Mouse (Mus musculus): ENCODE measurements around the gene Mgp. TPM values are rescaled to one million over a fixed set of nuclear protein-coding genes. Genes with fewer than 3 reads are reported as not detected.

Gene Mgp
- polyA plus RNA-seq (2017; shearing (Covaris generic)) = not detected

DNA sequence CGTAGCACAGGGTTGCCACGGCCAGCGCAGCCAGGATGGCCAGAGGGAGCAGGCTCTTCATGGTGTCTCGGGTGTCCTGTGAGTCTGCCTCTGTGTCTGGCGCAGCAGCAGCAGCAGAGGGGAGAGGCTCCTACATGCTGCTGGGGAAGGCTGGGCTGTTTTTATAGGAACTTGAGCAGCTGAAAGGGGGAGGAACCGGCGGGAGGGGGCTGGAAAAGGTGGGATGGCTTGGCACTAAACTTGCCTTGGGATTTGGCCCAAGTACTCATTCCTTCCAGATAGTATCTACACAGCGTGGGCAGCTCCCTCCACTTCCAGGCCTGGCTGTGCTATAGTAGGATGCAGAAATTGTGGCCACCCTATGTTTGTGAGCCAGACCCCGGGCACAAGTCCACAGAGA lies at the start of gene Mgp:
TSS of gene Mgp (minus strand) at position 154 of the 400 bp plus-strand sequence.

DNA sequence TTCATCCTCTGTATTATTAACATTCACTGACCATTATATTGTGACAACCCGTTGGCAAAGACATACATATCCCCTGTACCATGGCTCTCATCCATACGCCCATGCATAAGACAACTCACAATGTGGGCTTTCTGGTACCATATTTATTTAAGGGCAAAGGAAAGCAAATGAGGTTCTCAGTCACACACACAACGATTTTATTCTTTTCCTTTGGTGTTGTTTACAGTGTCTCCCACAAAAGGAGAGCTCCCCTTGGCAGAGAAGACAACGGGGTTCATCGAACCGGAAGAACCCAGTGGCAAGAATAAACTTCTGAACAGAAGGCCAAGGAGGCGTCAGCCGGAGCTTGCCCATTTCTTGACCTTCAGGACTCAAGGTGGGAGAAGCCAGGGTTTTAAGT lies 47.9 kb upstream of the Mgp start, which contains the start of gene Pde6h:
TSS of gene Pde6h (plus strand) at position 301 of the 400 bp plus-strand sequence.

DNA sequence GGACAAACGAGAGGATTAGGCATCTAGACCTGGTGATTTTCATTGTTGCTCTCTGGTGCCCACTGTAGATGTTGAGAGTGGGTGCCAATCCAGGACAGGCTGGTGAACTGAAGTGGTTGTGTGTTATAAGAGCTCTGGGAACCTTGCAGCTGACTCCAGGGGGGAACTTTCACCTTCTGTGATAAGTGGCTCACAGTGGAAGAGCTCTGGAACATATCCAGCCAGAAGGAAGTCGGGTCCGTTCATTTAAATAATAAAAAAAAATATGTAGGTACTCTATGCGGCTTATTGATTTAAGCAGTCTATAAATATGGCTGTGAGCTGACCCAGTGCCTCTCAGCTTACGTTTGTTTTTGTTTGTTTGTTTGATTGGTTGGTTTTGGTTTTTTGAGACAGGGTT lies 46.5 kb upstream of the Mgp start, which contains the start of gene Erp27:
TSS of gene Erp27 (minus strand) at position 101 of the 400 bp plus-strand sequence.

DNA sequence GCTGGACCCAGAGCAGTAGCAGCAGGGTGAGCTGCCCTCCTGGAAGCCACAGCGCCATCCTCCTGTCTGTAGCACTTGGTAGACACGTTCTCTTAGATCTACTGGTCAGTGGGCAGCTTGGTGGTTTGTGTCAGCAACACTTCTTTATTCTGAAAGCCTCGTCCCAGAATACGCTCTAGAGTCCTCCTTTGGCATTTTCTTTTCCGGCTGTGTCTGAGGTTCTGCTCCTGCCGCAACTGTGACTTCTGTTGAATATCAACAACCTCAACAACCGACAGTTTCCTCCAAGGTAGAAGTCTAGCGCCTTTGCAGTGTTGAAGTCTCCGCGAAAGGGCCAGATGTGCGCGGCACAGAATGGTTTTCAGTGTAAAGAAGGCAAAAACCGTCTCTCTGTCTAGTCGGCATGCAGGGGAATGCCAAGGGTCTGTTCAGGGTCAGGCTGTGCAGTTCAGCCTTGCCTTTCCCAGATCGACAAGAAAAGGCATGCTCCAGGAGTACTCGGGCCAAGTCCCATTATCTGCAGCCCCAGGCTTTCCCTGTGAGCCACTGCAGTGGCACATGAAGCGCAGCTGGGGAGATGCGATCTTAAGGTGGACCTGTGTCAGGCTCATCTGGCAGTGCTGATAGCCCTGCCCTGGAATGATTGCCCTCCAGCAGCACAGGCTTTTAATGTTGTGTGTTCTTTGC lies 18.3 kb downstream of the Mgp start, which contains the start of gene Art4:
TSS of gene Art4 (minus strand) at position 548 of the 687 bp plus-strand sequence.

DNA sequence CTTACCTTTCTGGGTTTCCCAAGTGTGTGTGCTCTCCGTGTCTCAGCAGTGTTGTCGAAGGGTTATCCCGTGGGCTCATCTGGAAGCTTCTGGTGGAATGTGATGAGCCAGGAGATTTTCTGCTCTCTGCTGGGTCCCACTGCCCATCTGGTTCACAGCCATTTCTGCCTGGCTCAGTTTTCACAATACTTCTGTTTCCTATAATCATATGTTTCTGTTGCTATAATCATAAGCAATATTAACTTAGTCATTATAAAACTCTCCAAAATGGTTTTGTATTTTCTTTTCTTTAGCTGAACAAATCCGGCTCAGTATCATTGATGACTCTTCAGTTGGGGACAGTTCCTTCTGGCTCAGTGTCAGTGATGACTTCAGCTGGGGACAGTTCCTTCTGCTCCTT lies 40.3 kb downstream of the Mgp start, which contains the start of gene Smco3:
TSS of gene Smco3 (minus strand) at position 101 of the 400 bp plus-strand sequence.

DNA sequence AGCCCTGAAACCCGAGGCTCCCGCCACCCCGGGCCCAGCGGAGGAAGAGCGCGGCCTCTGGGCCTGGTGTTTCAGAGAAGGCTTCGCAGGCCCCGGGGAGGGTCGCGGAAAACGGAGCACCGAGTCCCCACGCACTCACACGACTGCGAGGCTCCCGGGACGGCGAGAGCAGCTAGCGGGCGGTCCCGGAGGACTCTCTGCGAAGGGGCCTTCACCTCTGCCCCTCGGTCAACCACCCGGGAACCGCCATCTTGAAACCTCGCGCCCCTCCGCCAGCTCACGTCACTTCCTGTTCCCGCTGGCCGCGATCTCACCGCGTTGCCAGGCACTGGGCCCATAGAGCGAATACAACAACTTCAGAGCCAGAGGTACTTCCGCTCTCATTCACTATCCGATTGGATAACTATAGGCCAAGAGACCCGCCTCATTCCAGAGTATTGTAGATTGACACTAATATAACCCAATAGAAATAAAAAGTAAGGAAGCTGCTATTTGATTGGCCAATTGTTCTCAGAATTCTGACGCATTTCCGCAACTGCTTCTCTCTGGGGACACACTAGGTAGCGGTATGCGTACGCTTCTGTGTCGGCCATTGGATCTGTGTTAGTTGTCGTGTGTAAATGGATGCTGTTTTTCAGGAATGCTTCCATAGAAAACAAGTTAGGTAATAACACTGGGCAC lies 47.6 kb downstream of the Mgp start, which contains the start of gene Wbp11:
TSS of gene Wbp11 (minus strand) at position 353 of the 681 bp plus-strand sequence.

DNA sequence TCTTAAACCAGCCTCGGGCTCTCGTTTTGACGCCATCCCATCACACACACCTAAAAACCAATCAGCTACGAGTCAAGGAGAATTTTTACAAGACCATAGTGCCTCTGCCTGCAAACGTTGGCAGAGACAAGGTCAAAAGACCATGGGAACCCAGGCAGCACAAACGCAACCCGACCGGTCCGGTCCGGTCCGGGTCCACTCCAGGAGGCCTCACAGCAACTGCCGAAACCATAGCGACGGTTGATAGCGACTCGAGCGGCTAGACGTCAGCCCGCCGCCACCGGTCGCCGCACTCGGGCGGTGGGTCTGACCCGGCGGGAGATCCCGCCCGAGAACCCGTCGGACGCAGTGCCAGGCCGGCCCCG lies 48.1 kb downstream of the Mgp start, which contains the start of gene BC049715:
TSS of gene BC049715 (plus strand) at position 111 of the 365 bp plus-strand sequence.

Other genes with a start within 250 kb of the Mgp start
- gene Plbd1, start 213.9 kb downstream of the Mgp start, polyA plus RNA-seq (2017; shearing (Covaris generic)) = 2.2 TPM
- gene Gucy2c, start 94.1 kb downstream of the Mgp start, polyA plus RNA-seq (2017; shearing (Covaris generic)) = not detected
- 1.1 TPM for gene Hist4h4, start 71.4 kb downstream of the Mgp start, polyA plus RNA-seq (2017; shearing (Covaris generic))
- 152 TPM for gene H2afj, start 67.6 kb downstream of the Mgp start, polyA plus RNA-seq (2017; shearing (Covaris generic))
- gene BC049715, start 48.2 kb downstream of the Mgp start, polyA plus RNA-seq (2017; shearing (Covaris generic)) = 2.6 TPM
- 113 TPM for gene Wbp11, start 47.6 kb downstream of the Mgp start, polyA plus RNA-seq (2017; shearing (Covaris generic))
- not detected for gene Smco3, start 40.4 kb downstream of the Mgp start, polyA plus RNA-seq (2017; shearing (Covaris generic))
- 6.3 TPM for gene Art4, start 18.1 kb downstream of the Mgp start, polyA plus RNA-seq (2017; shearing (Covaris generic))
- 1.6 TPM for gene Erp27, start 46.4 kb upstream of the Mgp start, polyA plus RNA-seq (2017; shearing (Covaris generic))
- 0.11 TPM for gene Pde6h, start 48.0 kb upstream of the Mgp start, polyA plus RNA-seq (2017; shearing (Covaris generic))
- gene Arhgdib, start 66.1 kb upstream of the Mgp start, polyA plus RNA-seq (2017; shearing (Covaris generic)) = 2,381 TPM

Measured in CD4-positive, CD25-positive, alpha-beta regulatory T cell (primary cell).